Mouse (Mus musculus): ENCODE measurements at regions not wholly inside any gene's neighbourhood (a gene's known extent, or its start where the extent isn't known, plus 50 kb on each side); places are given as distances from the start of the nearest gene placed in this dataset.

DNA sequence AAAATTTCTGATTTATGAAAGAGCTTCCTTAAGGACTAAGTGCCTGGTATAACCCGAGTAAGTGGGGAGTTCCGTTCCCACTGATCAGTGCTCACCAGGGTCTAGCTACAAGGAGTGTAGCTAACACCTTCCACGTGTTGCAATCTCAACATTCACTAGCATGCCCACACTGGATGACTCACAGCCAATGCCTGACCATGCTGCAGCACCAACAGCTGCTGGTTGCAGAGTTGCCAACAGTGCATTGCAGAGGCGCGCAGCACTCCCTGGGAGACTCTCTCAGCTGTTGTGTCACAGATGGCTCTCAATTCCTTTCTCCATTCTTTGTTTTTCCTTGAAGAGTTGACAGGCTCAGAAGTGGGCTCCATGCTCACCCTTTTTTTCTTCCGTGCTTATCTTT is 787.5 kb upstream of the Tenm3 start:
- DNase-seq (ENCODE audit: low read depth, low spot score) = no peak

GRCm38 (mm10) chr8:49627966-49628495 is 784.3 kb upstream of the Tenm3 start:
- DNase-seq (ENCODE audit: low read depth, low spot score) = no peak

DNA sequence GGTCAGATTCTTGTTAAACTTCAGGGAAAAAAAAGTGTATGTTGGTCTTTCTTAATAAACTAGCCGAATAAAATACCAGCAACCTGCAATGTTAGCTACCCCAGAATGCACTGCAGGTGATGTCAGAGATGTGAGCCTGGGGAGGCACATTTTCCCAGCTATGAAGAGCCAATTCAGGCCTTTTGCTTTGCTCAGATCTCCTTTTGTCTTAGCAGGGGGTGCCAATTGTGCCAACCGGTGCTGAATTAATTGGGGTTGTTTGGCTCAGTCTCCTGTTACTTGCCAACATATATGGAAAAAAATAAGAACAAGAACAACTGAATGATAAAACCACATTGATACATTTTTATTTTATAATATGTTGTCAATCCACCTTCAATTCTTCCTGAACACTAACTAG is 751.8 kb upstream of the Tenm3 start:
- DNase-seq (ENCODE audit: low read depth, low spot score) = no peak

DNA sequence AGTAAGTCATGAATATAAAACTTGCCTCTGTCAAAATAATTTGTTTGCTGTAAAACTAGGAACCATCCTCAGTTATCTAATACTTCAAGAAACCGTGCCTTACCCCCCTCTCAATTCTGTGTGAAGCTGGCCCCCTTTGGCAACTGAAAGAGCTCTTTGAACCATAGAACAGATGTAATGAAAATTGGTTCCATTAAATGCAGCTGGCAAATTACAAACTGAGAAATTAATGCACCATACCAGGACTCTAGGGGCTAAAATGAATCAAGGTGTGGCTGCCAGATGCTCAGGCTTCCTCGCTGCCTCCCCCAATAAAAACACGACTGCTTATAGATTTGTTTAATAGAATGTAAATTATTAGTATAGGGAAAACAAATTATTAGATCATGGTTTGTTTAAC is 723.7 kb upstream of the Tenm3 start:
- no peak for DNase-seq (ENCODE audit: low read depth, low spot score)

GRCm38 (mm10) chr8:49563499-49564279 is 719.9 kb upstream of the Tenm3 start:
- no peak for DNase-seq (ENCODE audit: low read depth, low spot score)

- DNase-seq (ENCODE audit: low read depth, low spot score) = no peak
These were observed 719.2 kb upstream of the Tenm3 start for GRCm38 (mm10) chr8:49562976-49563375.

GRCm38 (mm10) chr8:49555724-49556457 is 712.1 kb upstream of the Tenm3 start:
- no peak for DNase-seq (ENCODE audit: low read depth, low spot score)

- DNase-seq (ENCODE audit: low read depth, low spot score) = no peak
These were observed 709.4 kb upstream of the Tenm3 start for GRCm38 (mm10) chr8:49553175-49553574.

GRCm38 (mm10) chr8:49543321-49543720 is 699.6 kb upstream of the Tenm3 start:
- DNase-seq (ENCODE audit: low read depth, low spot score) = no peak

DNA sequence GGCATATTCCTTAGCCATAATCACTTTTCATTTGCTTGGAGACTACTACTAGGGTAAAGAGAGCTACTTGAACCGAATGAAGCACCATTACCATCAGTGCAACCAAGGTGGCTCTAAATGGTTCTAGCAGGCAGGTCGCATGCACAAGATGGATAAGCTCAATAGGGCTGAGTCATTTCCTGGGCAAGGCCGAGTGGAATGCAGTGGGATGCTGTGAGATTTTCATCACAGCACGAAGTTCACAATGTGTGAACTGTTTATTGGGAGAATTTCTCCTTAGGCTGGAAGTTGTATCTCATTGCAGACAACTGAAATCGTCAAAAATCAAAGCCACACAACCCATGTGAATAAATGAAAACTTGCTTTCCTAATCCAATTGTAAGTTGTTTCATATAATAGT is 697.6 kb upstream of the Tenm3 start:
- DNase-seq (ENCODE audit: low read depth, low spot score) = peak; percentile 6

- no peak for DNase-seq (ENCODE audit: low read depth, low spot score)
These were observed 689.9 kb upstream of the Tenm3 start for GRCm38 (mm10) chr8:49533412-49534351.

GRCm38 (mm10) chr8:49529294-49529693 is 685.5 kb upstream of the Tenm3 start:
- peak; percentile 12 for DNase-seq (ENCODE audit: low read depth, low spot score)

DNA sequence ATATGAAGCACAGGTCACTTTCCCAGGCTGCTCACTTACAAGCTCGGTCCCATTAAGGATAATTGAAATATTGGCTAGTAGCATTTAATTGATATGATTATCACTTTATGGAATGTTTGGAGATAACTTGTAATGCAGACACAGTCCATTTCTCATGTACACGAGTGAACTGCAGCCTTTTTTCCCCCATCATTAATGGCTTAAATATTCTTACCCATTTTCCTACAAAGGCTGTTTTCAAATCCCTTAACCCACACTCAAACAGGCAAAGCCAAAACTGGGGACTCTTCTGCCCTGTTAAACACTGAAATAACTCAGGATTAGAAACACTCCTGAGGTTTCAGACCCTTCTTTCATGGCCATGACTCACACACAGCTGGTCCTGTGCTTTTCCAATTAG is 649.2 kb upstream of the Tenm3 start:
- no peak for DNase-seq (ENCODE audit: low read depth, low spot score)

DNA sequence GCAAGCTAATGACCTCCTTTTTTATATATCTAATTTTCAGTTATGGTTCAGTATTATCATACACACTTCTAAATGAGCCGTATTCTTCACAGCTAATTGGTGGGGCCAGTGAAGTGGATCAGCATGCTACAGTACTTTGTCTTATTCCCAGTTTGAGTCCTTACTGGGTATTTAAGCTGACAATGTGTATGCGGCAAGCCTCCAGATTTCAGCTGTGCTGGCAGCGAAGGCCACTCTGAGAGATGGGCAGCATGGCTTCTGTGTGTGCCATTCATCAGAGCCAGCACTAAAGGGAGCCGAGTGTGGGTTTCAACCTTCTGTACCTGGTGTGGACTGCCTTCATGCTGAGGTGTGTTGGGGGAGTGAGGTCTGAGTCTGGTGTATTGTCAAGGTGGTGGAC is 641.5 kb upstream of the Tenm3 start:
- DNase-seq (ENCODE audit: low read depth, low spot score) = no peak

DNA sequence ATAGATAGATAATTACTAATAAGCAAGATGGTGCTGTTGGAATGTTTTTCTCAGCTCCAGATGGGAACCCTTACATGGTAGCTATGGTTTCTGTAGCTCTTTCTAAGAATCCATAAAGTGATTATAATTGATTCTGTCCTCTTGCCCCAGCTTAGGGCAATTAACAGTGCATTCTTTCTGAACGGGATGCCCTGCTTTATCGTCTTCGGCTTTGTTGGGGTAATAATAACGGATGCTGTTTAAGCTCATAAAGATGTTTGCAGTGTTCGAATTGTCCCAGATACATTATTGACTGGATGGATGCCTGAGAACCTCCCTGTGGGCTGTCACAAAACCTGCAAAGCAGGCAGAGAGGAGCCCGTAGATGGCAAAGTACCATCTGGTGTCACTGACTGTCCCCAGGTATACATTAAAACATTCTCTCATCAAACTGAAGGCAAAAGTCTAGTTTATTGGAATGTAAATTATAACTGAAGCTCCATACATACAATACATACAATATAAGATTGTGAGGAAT is 637.8 kb upstream of the Tenm3 start:
- DNase-seq (ENCODE audit: low read depth, low spot score) = no peak

DNA sequence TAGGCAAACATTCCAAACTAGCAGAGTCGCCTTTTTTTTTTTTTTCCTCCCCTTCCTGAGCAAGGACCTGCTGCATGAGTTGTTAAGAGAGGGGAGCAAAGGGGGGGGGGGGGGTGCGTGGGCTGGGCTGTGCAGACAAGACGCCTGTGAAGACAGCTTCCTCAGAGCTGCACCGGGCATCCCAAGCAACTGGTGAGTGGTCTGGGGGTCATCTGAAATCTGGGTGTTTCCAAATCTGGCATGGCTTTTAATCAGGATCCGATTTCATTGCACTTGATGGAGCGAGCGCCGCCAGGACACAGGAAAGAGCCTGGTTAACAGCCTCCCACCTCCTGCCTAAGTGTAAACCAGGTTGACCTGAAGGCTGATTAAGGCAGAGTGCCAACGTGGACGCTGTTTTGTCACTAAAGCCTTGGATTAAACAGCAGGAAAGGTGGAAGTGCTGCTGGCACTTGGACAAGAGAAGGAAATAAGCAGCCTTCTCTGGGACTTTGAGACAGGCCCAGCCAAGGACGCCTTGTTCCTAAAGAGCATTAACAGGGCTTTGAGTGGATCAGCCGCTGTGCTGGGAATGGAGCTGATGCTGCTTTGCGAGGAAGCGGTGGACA is 622.3 kb upstream of the Tenm3 start:
- DNase-seq (ENCODE audit: low read depth, low spot score) = no peak

GRCm38 (mm10) chr8:49465070-49465469 is 621.3 kb upstream of the Tenm3 start:
- no peak for DNase-seq (ENCODE audit: low read depth, low spot score)

GRCm38 (mm10) chr8:49462602-49463001 is 618.9 kb upstream of the Tenm3 start:
- no peak for DNase-seq (ENCODE audit: low read depth, low spot score)

GRCm38 (mm10) chr8:49461724-49462473 is 618.1 kb upstream of the Tenm3 start:
- peak; percentile 20 for DNase-seq (ENCODE audit: low read depth, low spot score)

- DNase-seq (ENCODE audit: low read depth, low spot score) = no peak
These were observed 601.7 kb upstream of the Tenm3 start for GRCm38 (mm10) chr8:49445444-49445843.

All from R1 (cell line).